Mouse (Mus musculus) liver, postnatal 0 days (tissue): ENCODE results near the gene Rps6ka1. TPM values are rescaled to one million over a fixed set of nuclear protein-coding genes. Genes with fewer than 3 reads are reported as not detected.

Experiments used
- ATAC-seq: fragments of 200-750 bp; cut with Nextera tagmentation; 2 replicates; pipeline ENCODE4 v1.8.0; 2017; ENCODE audit warnings: mild to moderate bottlenecking, moderate library complexity
- DNase-seq: peaks from one replicate; pipeline ENCODE4 v3.0.0-alpha.2; 2016
- H3K27ac ChIP-seq: fragments of 300-500 bp; sonication (generic); 2 replicates; pipeline ENCODE4 v1.5.1; 2014; ENCODE audit warnings: antibody characterized with exemption, moderate library complexity, mild to moderate bottlenecking, low read depth
- H3K27me3 ChIP-seq: fragments of 300-500 bp; sonication (generic); 2 replicates; pipeline ENCODE4 v1.6.1; 2014; ENCODE audit warnings: low read length, control low read depth, mixed read lengths; ENCODE audit not compliant: insufficient read depth
- H3K36me3 ChIP-seq: fragments of 300-500 bp; sonication (generic); replicated peaks from 2 replicates; pipeline ENCODE4 v1.6.1; 2014; ENCODE audit warnings: mild to moderate bottlenecking, control low read depth, low read length, moderate library complexity, mixed read lengths; ENCODE audit not compliant: insufficient read depth
- H3K4me1 ChIP-seq: fragments of 300-500 bp; sonication (generic); 2 replicates; pipeline ENCODE4 v1.6.1; 2014; ENCODE audit warnings: antibody characterized with exemption, mild to moderate bottlenecking, control low read depth; ENCODE audit not compliant: insufficient read depth
- H3K4me2 ChIP-seq: fragments of 300-500 bp; sonication (generic); 2 replicates; pipeline ENCODE4 v1.6.1; 2014; ENCODE audit warnings: low read depth, mild to moderate bottlenecking, low read length, moderate library complexity, mixed read lengths
- H3K4me3 ChIP-seq: fragments of 300-500 bp; sonication (generic); 2 replicates; pipeline ENCODE4 v1.5.1; 2014; ENCODE audit warnings: low read depth, low read length
- H3K9ac ChIP-seq: fragments of 300-500 bp; sonication (generic); replicated peaks from 2 replicates; pipeline ENCODE4 v1.6.1; 2014; ENCODE audit warnings: mild to moderate bottlenecking, moderate library complexity
- H3K9me3 ChIP-seq: fragments of 300-500 bp; sonication (generic); 2 replicates; pipeline ENCODE4 v1.6.1; 2016; ENCODE audit warnings: mild to moderate bottlenecking, control low read depth, low read length, mixed read lengths
- CTCF ChIP-seq: sonication (generic); IDR thresholded peaks from 2 replicates; pipeline ENCODE4 v1.5.1; 2016; ENCODE audit warnings: antibody characterized with exemption, low read depth
- EP300 ChIP-seq: IDR thresholded peaks from 2 replicates; pipeline ENCODE4 v1.6.1; 2016; ENCODE audit warnings: antibody characterized with exemption, low read depth, mild to moderate bottlenecking
- WGBS: fragments of 180-500 bp; shearing (Covaris S2); extraction: QIAGEN DNeasy Blood & Tissue Kit; methylation state at CpG from one replicate; pipeline ENCODE4 v1.1.7; 2014; ENCODE audit not compliant: insufficient replicate concordance; 5-methylcytosine and 5-hydroxymethylcytosine counted together
- polyA plus RNA-seq: library from polyadenylated mRNA; unstranded; fragments of >200 nt; fragmentation: Nextera tagmentation; extraction: Ambion mirVana; gene quantifications from 2 replicates; pipeline ENCODE4 v1.2.1, GENCODE M21; 2015

Gene Rps6ka1
- polyA plus RNA-seq, 1 experiment from 2014 or later = 36.9 TPM

GRCm38 (mm10) chr4:133872812-133873300, 14.7 kb downstream of the Rps6ka1 start:
- ATAC-seq = peak; percentile 80

DNA sequence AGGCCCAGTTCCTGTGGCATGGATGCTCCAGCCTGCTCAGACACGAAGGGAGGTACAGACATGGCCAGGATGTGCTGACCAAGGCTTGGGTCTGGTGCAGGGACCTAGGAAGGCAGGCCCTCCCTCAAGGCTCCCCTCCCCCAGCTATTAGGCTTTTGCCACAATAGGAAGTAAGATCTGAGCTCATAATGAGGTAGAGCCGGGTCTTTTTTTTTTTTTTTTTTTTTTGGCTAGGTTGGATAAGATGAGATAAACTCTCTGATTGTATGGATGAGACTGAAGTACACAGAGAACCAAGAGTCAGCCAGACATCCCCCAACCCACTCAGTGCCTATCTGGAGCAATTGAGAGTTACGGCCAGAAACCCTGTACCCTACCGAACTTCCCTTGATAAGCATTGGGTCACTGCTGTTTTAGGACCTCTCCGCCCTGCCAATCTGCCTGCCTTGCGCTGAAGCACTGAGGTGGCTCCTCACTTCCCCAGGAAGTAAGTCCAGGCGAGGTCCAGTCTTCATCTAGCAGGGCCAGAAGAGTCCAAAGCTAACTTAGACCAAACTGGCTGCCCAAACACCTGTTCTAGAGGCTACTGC, 15.3 kb downstream of the Rps6ka1 start:
- no peak for DNase-seq
- Histone ChIP-seq H3K36me3 (peaks cover 43% of the 10 kb centered on the region), H3K27ac (peak overlapping the region; percentile 97), H3K4me3 (peak overlapping the region; percentile 69), H3K27me3 (no peaks in the 10 kb centered on the region), H3K9ac (peak overlapping the region; percentile 78), H3K4me1 (peaks cover 33% of the 10 kb centered on the region), H3K9me3 (no peaks in the 10 kb centered on the region), H3K4me2 (peak overlapping the region; percentile 82)
- no peak for TF ChIP-seq CTCF
- no peak for TF ChIP-seq EP300
- no peak for ATAC-seq
- WGBS = 31% methylated on average over 7 of the region's 7 CpGs

More at GRCm38 (mm10) chr4:133872812-133873300, 14.7 kb downstream of the Rps6ka1 start:
- Histone ChIP-seq H3K27ac (peak overlapping the region; percentile 97), H3K9me3 (no peaks in the 10 kb centered on the region), H3K4me1 (peaks cover 33% of the 10 kb centered on the region), H3K4me3 (peak overlapping the region; percentile 69), H3K9ac (peak overlapping the region; percentile 78), H3K27me3 (no peaks in the 10 kb centered on the region), H3K4me2 (peak overlapping the region; percentile 82), H3K36me3 (peaks cover 41% of the 10 kb centered on the region)
- TF ChIP-seq EP300 = no peak
- TF ChIP-seq CTCF = no peak
- peak; percentile 87 for DNase-seq
- 20% methylated on average over 15 of the region's 15 CpGs for WGBS

- Histone ChIP-seq H3K9me3 (no peaks in the 10 kb centered on the region), H3K4me2 (no peak overlapping the region), H3K36me3 (peaks cover 91% of the 10 kb centered on the region), H3K27me3 (no peaks in the 10 kb centered on the region), H3K4me3 (no peak overlapping the region), H3K9ac (no peak overlapping the region), H3K27ac (no peak overlapping the region), H3K4me1 (no peaks in the 10 kb centered on the region)
- ATAC-seq (no peak), DNase-seq (no peak)
- TF ChIP-seq EP300 (no peak), CTCF (no peak)
- 90% methylated on average over 5 of the region's 5 CpGs for WGBS
Observed at GRCm38 (mm10) chr4:133865231-133865630, 22.4 kb downstream of the Rps6ka1 start.

DNA sequence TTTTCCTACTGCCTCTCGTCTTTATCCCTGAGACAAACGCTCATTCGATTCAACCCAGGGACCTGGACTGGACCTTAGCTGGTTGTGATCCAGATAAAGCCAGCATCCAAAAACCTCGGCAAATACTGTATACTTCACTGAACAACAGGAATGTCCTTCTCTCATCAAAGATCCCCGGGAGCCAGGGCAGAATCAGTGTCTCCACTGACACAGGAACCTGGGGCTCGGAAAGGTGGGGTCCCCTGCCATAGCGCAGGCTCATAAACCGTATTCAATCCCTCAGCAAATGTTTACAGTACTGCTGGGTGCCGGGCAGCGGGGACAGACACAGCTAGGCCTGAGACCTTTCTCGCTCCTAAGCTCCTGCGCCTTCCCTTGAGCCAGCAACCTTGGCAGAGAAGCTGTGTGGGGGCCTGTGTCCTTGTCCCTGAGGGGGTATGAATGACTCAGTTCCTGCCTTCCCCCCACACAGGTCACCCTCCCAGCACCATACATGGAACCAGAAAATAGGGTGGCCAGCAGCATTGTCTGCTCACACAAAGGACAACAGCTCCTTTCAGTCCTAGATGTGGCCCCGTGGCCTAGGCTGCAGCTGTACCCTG, 23.1 kb downstream of the Rps6ka1 start:
- no peak for DNase-seq

GRCm38 (mm10) chr4:133863795-133864379, 23.7 kb downstream of the Rps6ka1 start:
- WGBS = 86% methylated on average over 12 of the region's 12 CpGs

More for the DNA sequence above, 23.1 kb downstream of the Rps6ka1 start:
- ATAC-seq = no peak
- Histone ChIP-seq H3K4me1 (no peaks in the 10 kb centered on the region), H3K36me3 (peaks cover 91% of the 10 kb centered on the region), H3K9ac (no peak overlapping the region), H3K4me2 (no peak overlapping the region), H3K4me3 (no peak overlapping the region), H3K9me3 (no peaks in the 10 kb centered on the region), H3K27me3 (no peaks in the 10 kb centered on the region), H3K27ac (no peak overlapping the region)
- no peak for TF ChIP-seq EP300
- no peak for TF ChIP-seq CTCF
- WGBS = 91% methylated on average over 13 of the region's 13 CpGs

GRCm38 (mm10) chr4:133857527-133857926, 30.1 kb downstream of the Rps6ka1 start:
- Histone ChIP-seq H3K27ac (no peak overlapping the region), H3K4me1 (no peaks in the 10 kb centered on the region), H3K27me3 (no peaks in the 10 kb centered on the region), H3K4me3 (no peak overlapping the region), H3K36me3 (peaks cover 80% of the 10 kb centered on the region), H3K9me3 (no peaks in the 10 kb centered on the region), H3K4me2 (no peak overlapping the region), H3K9ac (no peak overlapping the region)
- DNase-seq = no peak
- no peak for ATAC-seq
- WGBS = 72% methylated on average over 4 of the region's 4 CpGs
- no peak for TF ChIP-seq EP300
- peak; percentile 35; the same call in 1 of the 2 replicates for TF ChIP-seq CTCF

More at GRCm38 (mm10) chr4:133863795-133864379, 23.7 kb downstream of the Rps6ka1 start:
- Histone ChIP-seq H3K9ac (no peak overlapping the region), H3K27me3 (no peaks in the 10 kb centered on the region), H3K27ac (no peak overlapping the region), H3K4me3 (no peak overlapping the region), H3K4me2 (no peak overlapping the region), H3K4me1 (no peaks in the 10 kb centered on the region), H3K9me3 (no peaks in the 10 kb centered on the region), H3K36me3 (peaks cover 90% of the 10 kb centered on the region)
- ATAC-seq (no peak), DNase-seq (no peak)
- TF ChIP-seq EP300 = no peak
